30 mouse cellular contexts compared by ENCODE assay signal in the genomic region with DNA sequence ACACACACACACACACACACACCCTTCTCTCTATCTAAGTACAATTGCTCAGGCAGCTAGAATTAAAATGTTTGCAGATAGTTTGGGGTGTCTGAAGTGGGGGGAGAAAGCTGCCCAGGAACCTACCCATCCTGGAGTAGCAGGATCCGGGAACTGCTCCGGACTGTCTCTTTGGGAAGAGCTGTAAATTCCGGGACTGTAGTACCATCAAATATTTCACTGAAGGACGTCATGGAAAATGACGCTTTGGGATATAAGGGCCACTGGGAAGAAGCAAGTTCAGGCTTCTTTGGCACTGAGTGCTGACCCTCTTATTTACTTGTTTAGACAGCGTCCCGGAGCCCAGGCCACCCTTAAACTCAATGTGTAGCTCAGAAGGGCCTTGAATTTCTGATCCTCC. TPM values are rescaled to one million over a fixed set of nuclear protein-coding genes. Genes with fewer than 3 reads are reported as not detected.
DNase-seq lines count a peak whose midpoint lies in the region; ATAC-seq lines count a peak whose summit lies in the region.
"Had no signal": no experiment of that assay in that cellular context is flagged by ENCODE, and none has a peak within 500 bp of the region (broad histone marks: within the 10 kb centered on the region; RNA-seq: fewer than 3 reads in every experiment).

No protein-coding gene starts in this region.

- peaks cover 2% of the 10 kb centered on the region; the same call in 1 of the 2 replicates for H3K36me3 ChIP-seq in lung, embryonic 15.5 days
- no peaks in the 10 kb centered on the region for H3K36me3 ChIP-seq in embryonic facial prominence, embryonic 10.5 days (replicated peaks)
- no peaks in the 10 kb centered on the region for H3K36me3 ChIP-seq in intestine, embryonic 15.5 days
- no peaks in the 10 kb centered on the region; the same call in 1 of the 2 replicates for H3K36me3 ChIP-seq in stomach, embryonic 14.5 days (ENCODE audit: control insufficient read depth, insufficient read depth, low read length)
- no peaks in the 10 kb centered on the region for H3K36me3 ChIP-seq in forebrain, embryonic 12.5 days (replicated peaks)
- H3K36me3 ChIP-seq: forebrain, embryonic 10.5 days; G1E; heart, embryonic 12.5 days; hindbrain, embryonic 10.5 days; limb, embryonic 13.5 days; midbrain, embryonic 10.5 days; neural tube, embryonic 12.5 days had no signal

- H3K4me2 ChIP-seq in lung, embryonic 15.5 days: peak overlapping the region; percentile 78
- H3K4me2 ChIP-seq in intestine, embryonic 15.5 days (replicated peaks): peak overlapping the region; percentile 87
- peak overlapping the region; percentile 78 for H3K4me2 ChIP-seq in stomach, embryonic 14.5 days (replicated peaks; ENCODE audit: low read depth, low read length)
- H3K4me2 ChIP-seq in forebrain, embryonic 12.5 days: no peak overlapping the region
- H3K4me2 ChIP-seq: heart, embryonic 12.5 days; limb, embryonic 13.5 days; neural tube, embryonic 12.5 days had no signal

- no peak for DNase-seq in lung, postnatal 4 days
- DNase-seq in embryonic facial prominence, embryonic 10.5 days (ENCODE audit: low spot score): peak; percentile 36
- DNase-seq in spleen, adult 12 weeks (ENCODE audit: low spot score): no peak
- DNase-seq: adrenal gland, adult 2 months; B cell, adult 2 months; cerebellum, adult 11 months; cerebellum, adult 9-11 months; forebrain, postnatal 0 days; gastrocnemius, postnatal 25 days; heart, adult 18-20 months; heart, postnatal 10 days; kidney, adult 9 months; kidney, postnatal 25 days; layer of hippocampus, postnatal 36 days; right cerebral cortex, adult 18-20 months; right cerebral cortex, postnatal 4 days; thymus, postnatal 36 days had no signal

- peaks cover 24% of the 10 kb centered on the region; the same call in 1 of the 2 replicates for H3K4me1 ChIP-seq in lung, embryonic 15.5 days
- peaks cover 49% of the 10 kb centered on the region for H3K4me1 ChIP-seq in embryonic facial prominence, embryonic 10.5 days
- no peaks in the 10 kb centered on the region for H3K4me1 ChIP-seq in intestine, embryonic 15.5 days (replicated peaks)
- H3K4me1 ChIP-seq in stomach, embryonic 14.5 days (ENCODE audit: control insufficient read depth, insufficient read depth, low read length): peaks cover 9% of the 10 kb centered on the region
- peaks cover 16% of the 10 kb centered on the region for H3K4me1 ChIP-seq in forebrain, embryonic 12.5 days

- no peak overlapping the region for H3K27ac ChIP-seq in lung, embryonic 15.5 days
- H3K27ac ChIP-seq in embryonic facial prominence, embryonic 10.5 days (replicated peaks): no peak overlapping the region
- peak overlapping the region; percentile 98 for H3K27ac ChIP-seq in intestine, embryonic 15.5 days
- H3K27ac ChIP-seq in stomach, embryonic 14.5 days (ENCODE audit: low read length): peak overlapping the region; percentile 99
- H3K27ac ChIP-seq in forebrain, embryonic 12.5 days: no peak overlapping the region
- H3K27ac ChIP-seq: forebrain, embryonic 10.5 days; hindbrain, embryonic 10.5 days; limb, embryonic 13.5 days; liver, embryonic 14.5 days; midbrain, embryonic 10.5 days; neural tube, embryonic 12.5 days had no signal

- no peak for ATAC-seq in lung, embryonic 15.5 days (ENCODE audit: borderline replicate concordance, extremely low read depth, low FRiP score, low TSS enrichment)
- no peak for ATAC-seq in intestine, embryonic 15.5 days
- no peak for ATAC-seq in stomach, embryonic 14.5 days (ENCODE audit: insufficient number of reproducible peaks, insufficient read depth, low FRiP score, low read depth)
- ATAC-seq in forebrain, embryonic 12.5 days (ENCODE audit: low FRiP score): no peak
- ATAC-seq: forebrain, postnatal 0 days; Patski had no signal

- WGBS in lung, embryonic 15.5 days: 28% methylated on average over 7 of the region's 7 CpGs
- WGBS in embryonic facial prominence, embryonic 10.5 days: 2% methylated on average over 7 of the region's 7 CpGs
- WGBS in intestine, embryonic 15.5 days: 11% methylated on average over 7 of the region's 7 CpGs
- WGBS in stomach, embryonic 14.5 days: 5% methylated on average over 7 of the region's 7 CpGs
- WGBS in forebrain, embryonic 12.5 days: 2% methylated on average over 7 of the region's 7 CpGs

- H3K4me3 ChIP-seq in lung, embryonic 15.5 days: peak overlapping the region; percentile 73
- H3K4me3 ChIP-seq in embryonic facial prominence, embryonic 10.5 days: no peak overlapping the region
- peak overlapping the region; percentile 68 for H3K4me3 ChIP-seq in intestine, embryonic 15.5 days (replicated peaks)
- H3K4me3 ChIP-seq in stomach, embryonic 14.5 days (ENCODE audit: low read depth, low read length): peak overlapping the region; percentile 69
- H3K4me3 ChIP-seq in forebrain, embryonic 12.5 days (replicated peaks): no peak overlapping the region
- H3K4me3 ChIP-seq: forebrain, embryonic 10.5 days; heart, embryonic 12.5 days; hindbrain, embryonic 10.5 days; limb, embryonic 13.5 days; midbrain, embryonic 10.5 days; neural tube, embryonic 12.5 days had no signal

- H3K9me3 ChIP-seq in lung, embryonic 15.5 days: no peaks in the 10 kb centered on the region
- no peaks in the 10 kb centered on the region for H3K9me3 ChIP-seq in embryonic facial prominence, embryonic 10.5 days
- no peaks in the 10 kb centered on the region for H3K9me3 ChIP-seq in intestine, embryonic 15.5 days
- no peaks in the 10 kb centered on the region for H3K9me3 ChIP-seq in stomach, embryonic 14.5 days (ENCODE audit: control insufficient read depth, low read depth, low read length)
- no peaks in the 10 kb centered on the region for H3K9me3 ChIP-seq in forebrain, embryonic 12.5 days
- H3K9me3 ChIP-seq: heart, embryonic 12.5 days; hindbrain, embryonic 10.5 days; limb, embryonic 13.5 days; midbrain, embryonic 10.5 days; neural tube, embryonic 12.5 days had no signal

- H3K27me3 ChIP-seq in lung, embryonic 15.5 days: peaks cover 93% of the 10 kb centered on the region
- H3K27me3 ChIP-seq in embryonic facial prominence, embryonic 10.5 days (replicated peaks; ENCODE audit: low read depth, poor library complexity, severe bottlenecking): peaks cover 100% of the 10 kb centered on the region
- H3K27me3 ChIP-seq in intestine, embryonic 15.5 days (replicated peaks): peaks cover 82% of the 10 kb centered on the region
- H3K27me3 ChIP-seq in stomach, embryonic 14.5 days (ENCODE audit: control insufficient read depth, insufficient read depth, low read length): peaks cover 19% of the 10 kb centered on the region; the same call in 1 of the 2 replicates
- peaks cover 100% of the 10 kb centered on the region for H3K27me3 ChIP-seq in forebrain, embryonic 12.5 days

- H3K9ac ChIP-seq in lung, embryonic 15.5 days: peak overlapping the region; percentile 82; the same call in 1 of the 2 replicates
- H3K9ac ChIP-seq in intestine, embryonic 15.5 days: peak overlapping the region; percentile 55; the same call in 1 of the 2 replicates
- peak overlapping the region; percentile 92 for H3K9ac ChIP-seq in stomach, embryonic 14.5 days (replicated peaks; ENCODE audit: low read depth, low read length)
- H3K9ac ChIP-seq in forebrain, embryonic 12.5 days: no peak overlapping the region
- H3K9ac ChIP-seq: forebrain, postnatal 0 days; heart, embryonic 12.5 days; limb, embryonic 13.5 days; liver, embryonic 14.5 days; neural tube, embryonic 12.5 days had no signal

RNA-seq across cellular contexts. Expression of a gene that starts 5.0 kb away (rescaled TPM):
- polyA plus RNA-seq in lung, embryonic 15.5 days (2015; fragmentation: Nextera tagmentation; extraction: Ambion mirVana): 151 and 157 TPM in 2 replicates
- polyA plus RNA-seq in embryonic facial prominence, embryonic 10.5 days (2016; fragmentation: Nextera tagmentation; extraction: Ambion mirVana): 28.8 and 30.1 TPM in 2 replicates
- 105 and 126 TPM in 2 replicates for polyA plus RNA-seq in intestine, embryonic 15.5 days (2015; fragmentation: Nextera tagmentation; extraction: Ambion mirVana)
- 147 and 163 TPM in 2 replicates for polyA plus RNA-seq in stomach, embryonic 14.5 days (2014; fragmentation: Nextera tagmentation; extraction: Ambion mirVana)
- polyA plus RNA-seq in forebrain, embryonic 12.5 days (2016; fragmentation: Nextera tagmentation; extraction: Ambion mirVana): 0.08 and 1.0 TPM in 2 replicates
- polyA plus RNA-seq: G1E had no signal

RNA-seq across cellular contexts. Expression of a gene that starts 29.0 kb away (rescaled TPM):
- polyA plus RNA-seq in lung, embryonic 15.5 days (2015; fragmentation: Nextera tagmentation; extraction: Ambion mirVana): 60.2 and 60.8 TPM in 2 replicates
- 68.2 and 72.3 TPM in 2 replicates for polyA plus RNA-seq in embryonic facial prominence, embryonic 10.5 days (2016; fragmentation: Nextera tagmentation; extraction: Ambion mirVana)
- polyA plus RNA-seq in intestine, embryonic 15.5 days (2015; fragmentation: Nextera tagmentation; extraction: Ambion mirVana): 50.6 and 52.3 TPM in 2 replicates
- 65.9 and 66.6 TPM in 2 replicates for polyA plus RNA-seq in stomach, embryonic 14.5 days (2014; fragmentation: Nextera tagmentation; extraction: Ambion mirVana)
- 55.0 and 60.2 TPM in 2 replicates for polyA plus RNA-seq in forebrain, embryonic 12.5 days (2016; fragmentation: Nextera tagmentation; extraction: Ambion mirVana)

RNA-seq across cellular contexts. Expression of a gene that starts 36.8 kb away (rescaled TPM):
- polyA plus RNA-seq in lung, embryonic 15.5 days (2015; fragmentation: Nextera tagmentation; extraction: Ambion mirVana): 2.1 and 2.3 TPM in 2 replicates
- 11.7 and 15.2 TPM in 2 replicates for polyA plus RNA-seq in embryonic facial prominence, embryonic 10.5 days (2016; fragmentation: Nextera tagmentation; extraction: Ambion mirVana)
- polyA plus RNA-seq in intestine, embryonic 15.5 days (2015; fragmentation: Nextera tagmentation; extraction: Ambion mirVana): 0.69 and 0.80 TPM in 2 replicates
- 0.20 and 0.56 TPM in 2 replicates for polyA plus RNA-seq in stomach, embryonic 14.5 days (2014; fragmentation: Nextera tagmentation; extraction: Ambion mirVana)
- polyA plus RNA-seq in forebrain, embryonic 12.5 days (2016; fragmentation: Nextera tagmentation; extraction: Ambion mirVana): 3.3 and 4.6 TPM in 2 replicates

RNA-seq across cellular contexts. Expression of a gene that starts 48.5 kb away (rescaled TPM):
- 6.8 and 8.5 TPM in 2 replicates for polyA plus RNA-seq in lung, embryonic 15.5 days (2015; fragmentation: Nextera tagmentation; extraction: Ambion mirVana)
- polyA plus RNA-seq in embryonic facial prominence, embryonic 10.5 days (2016; fragmentation: Nextera tagmentation; extraction: Ambion mirVana): 2.8 and 4.6 TPM in 2 replicates
- 9.0 and 9.3 TPM in 2 replicates for polyA plus RNA-seq in intestine, embryonic 15.5 days (2015; fragmentation: Nextera tagmentation; extraction: Ambion mirVana)
- polyA plus RNA-seq in stomach, embryonic 14.5 days (2014; fragmentation: Nextera tagmentation; extraction: Ambion mirVana): 6.9 and 7.0 TPM in 2 replicates
- polyA plus RNA-seq in forebrain, embryonic 12.5 days (2016; fragmentation: Nextera tagmentation; extraction: Ambion mirVana): 0.18 and 0.36 TPM in 2 replicates
- polyA plus RNA-seq: forebrain, postnatal 0 days; G1E had no signal

Comparison
In these comparisons a context has a peak if more than half of its experiments do, and no peak if none do; other contexts are left out.
1. H3K27ac ChIP-seq: peak in intestine, embryonic 15.5 days (single experiment) and stomach, embryonic 14.5 days (single experiment); none in lung, embryonic 15.5 days (single experiment), embryonic facial prominence, embryonic 10.5 days (single experiment) and forebrain, embryonic 12.5 days (single experiment).
2. H3K4me3 ChIP-seq: peak in lung, embryonic 15.5 days (single experiment), intestine, embryonic 15.5 days (single experiment) and stomach, embryonic 14.5 days (single experiment); none in embryonic facial prominence, embryonic 10.5 days (single experiment) and forebrain, embryonic 12.5 days (single experiment).
3. RNA of a gene that starts 5.0 kb away (polyA plus RNA-seq): 147 to 163 TPM in stomach, embryonic 14.5 days, 151 to 157 TPM in lung, embryonic 15.5 days, 105 to 126 TPM in intestine, embryonic 15.5 days and 28.8 to 30.1 TPM in embryonic facial prominence, embryonic 10.5 days; 0.08 to 1.0 TPM in forebrain, embryonic 12.5 days; every median in the first group is over 10 times any median in the second.